Mouse (Mus musculus) erythroblast, embryonic 14.5 days (primary cell): Measurements from ENCODE around the gene Nxf1.

Experiments
- GATA1 ChIP-seq: IDR thresholded peaks from 2 replicates; pipeline ENCODE4 v1.6.1; 2012; ENCODE audit warnings: low read length, inconsistent platforms, mixed read lengths
- TAL1 ChIP-seq: IDR thresholded peaks from 3 replicates; pipeline ENCODE4 v1.6.1; 2012; ENCODE audit warnings: low read length, inconsistent platforms, mixed read lengths

- TF ChIP-seq GATA1: no peak
- no peak for TF ChIP-seq TAL1
Observed at GRCm38 (mm10) chr19:8721378-8721777, 35.5 kb upstream of the Nxf1 start.
